Mouse (Mus musculus) neural tube, embryonic 14.5 days (tissue): ENCODE data around the gene Ccr8. TPM values are rescaled to one million over a fixed set of nuclear protein-coding genes. Genes with fewer than 3 reads are reported as not detected.

Source experiments
- ATAC-seq: fragments of 200-750 bp; cut with Nextera tagmentation; 2 replicates; pipeline ENCODE4 v1.8.0; 2017; ENCODE audit warnings: low read depth, mild to moderate bottlenecking, moderate TSS enrichment, moderate library complexity
- H3K27ac ChIP-seq: fragments of 300-500 bp; sonication (generic); 2 replicates; pipeline ENCODE4 v1.5.1; 2014; ENCODE audit warnings: low read depth, mild to moderate bottlenecking, control low read depth, low read length, moderate library complexity, mixed read lengths
- H3K27me3 ChIP-seq: fragments of 300-500 bp; sonication (generic); 2 replicates; pipeline ENCODE4 v1.6.1; 2014; ENCODE audit warnings: low read length; ENCODE audit not compliant: control insufficient read depth, insufficient read depth
- H3K36me3 ChIP-seq: fragments of 300-500 bp; sonication (generic); 2 replicates; pipeline ENCODE4 v1.6.1; 2014; ENCODE audit warnings: low read length, mixed read lengths; ENCODE audit not compliant: control insufficient read depth, insufficient read depth
- H3K4me1 ChIP-seq: fragments of 300-500 bp; sonication (generic); 2 replicates; pipeline ENCODE4 v1.6.1; 2014; ENCODE audit warnings: low read length; ENCODE audit not compliant: control insufficient read depth, insufficient read depth
- H3K4me2 ChIP-seq: fragments of 300-500 bp; sonication (generic); 2 replicates; pipeline ENCODE4 v1.6.1; 2014; ENCODE audit warnings: mild to moderate bottlenecking, low read depth, low read length, control low read depth
- H3K4me3 ChIP-seq: fragments of 300-500 bp; sonication (generic); 2 replicates; pipeline ENCODE4 v1.5.1; 2014; ENCODE audit warnings: low read depth, low read length, control low read depth, mixed read lengths
- H3K9ac ChIP-seq: fragments of 300-500 bp; sonication (generic); replicated peaks from 2 replicates; pipeline ENCODE4 v1.6.1; 2014; ENCODE audit warnings: low read depth, mild to moderate bottlenecking, control low read depth, low read length, mixed read lengths
- H3K9me3 ChIP-seq: fragments of 300-500 bp; sonication (generic); 2 replicates; pipeline ENCODE4 v1.6.1; 2016; ENCODE audit warnings: low read length; ENCODE audit not compliant: control insufficient read depth
- WGBS: fragments of 180-500 bp; shearing (Covaris S2); extraction: QIAGEN DNeasy Blood & Tissue Kit; methylation state at CpG from one replicate; pipeline ENCODE4 v1.1.7; 2014; 5-methylcytosine and 5-hydroxymethylcytosine counted together
- polyA plus RNA-seq: library from polyadenylated mRNA; unstranded; fragments of >200 nt; fragmentation: Nextera tagmentation; extraction: Ambion mirVana; gene quantifications from 2 replicates; pipeline ENCODE4 v1.2.1, GENCODE M21; 2014

The Ccr8 gene
- polyA plus RNA-seq: not detected in 2 replicates

GRCm38 (mm10) chr9:120091696-120092238 lies at the start of gene Ccr8:
Ccr8 (plus strand) TSS chr9:120092114.
- 85% methylated on average over 5 of the region's 5 CpGs for WGBS

DNA sequence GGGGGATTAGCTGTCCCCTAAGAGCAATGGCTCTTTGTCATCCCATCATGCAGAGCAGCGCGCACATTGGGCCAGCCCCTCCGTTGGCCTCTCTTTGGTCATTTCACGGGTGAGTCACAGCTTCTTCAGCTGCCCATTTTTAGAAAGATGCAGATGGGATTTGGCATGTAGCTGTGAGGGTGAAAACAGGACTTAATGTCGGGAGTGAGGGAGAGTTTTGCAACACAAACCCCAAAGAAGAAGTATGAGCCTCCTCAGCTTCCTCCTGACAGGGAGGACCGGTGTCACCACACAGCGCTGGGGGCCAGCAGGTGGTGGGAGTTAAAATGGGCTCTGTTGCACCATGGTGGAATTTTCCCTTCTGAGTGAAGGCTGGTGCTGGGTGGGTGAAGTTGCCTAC lies 48.8 kb upstream of the Ccr8 start:
- H3K36me3 ChIP-seq: no peaks in the 10 kb centered on the region
- 90% methylated on average over 7 of the region's 7 CpGs for WGBS
- H3K4me3 ChIP-seq: no peak overlapping the region

More at GRCm38 (mm10) chr9:120091696-120092238, at the start of gene Ccr8:
- Histone ChIP-seq H3K4me1 (no peaks in the 10 kb centered on the region), H3K27ac (no peak within 1 kb of the TSS), H3K27me3 (no peaks in the 10 kb centered on the region), H3K4me2 (no peak within 1 kb of the TSS), H3K4me3 (no peak within 1 kb of the TSS), H3K9ac (no peak within 1 kb of the TSS), H3K9me3 (no peaks in the 10 kb centered on the region), H3K36me3 (no peaks in the 10 kb centered on the region)
- ATAC-seq: no peak

DNA sequence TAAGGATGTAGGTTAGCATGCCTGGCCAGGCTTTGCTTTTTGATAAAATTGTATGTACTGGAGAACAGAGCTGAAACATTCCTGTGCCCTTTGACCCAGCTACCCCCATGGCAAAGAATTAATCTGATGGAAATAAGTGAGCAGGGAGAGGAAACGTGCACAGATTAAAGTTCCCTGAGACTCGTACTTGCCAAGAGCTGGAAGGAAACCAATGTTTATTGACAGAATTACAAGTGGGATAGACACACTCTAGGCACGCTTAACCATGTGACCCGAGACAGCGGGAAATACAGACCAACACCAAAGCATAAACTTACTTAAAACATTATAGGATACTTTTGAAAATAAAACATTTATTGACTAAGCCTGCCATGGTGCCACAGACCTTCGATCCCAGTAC lies 43.4 kb upstream of the Ccr8 start:
- H3K36me3 ChIP-seq: no peaks in the 10 kb centered on the region
- no peak for ATAC-seq
- H3K4me1 ChIP-seq: no peaks in the 10 kb centered on the region
- no peak overlapping the region for H3K4me2 ChIP-seq
- WGBS: 83% methylated on average over 6 of the region's 6 CpGs
- no peaks in the 10 kb centered on the region for H3K9me3 ChIP-seq
- H3K27me3 ChIP-seq: no peaks in the 10 kb centered on the region
- no peak overlapping the region for H3K4me3 ChIP-seq
- no peak overlapping the region for H3K9ac ChIP-seq
- H3K27ac ChIP-seq: no peak overlapping the region

More for the DNA sequence above, 48.8 kb upstream of the Ccr8 start:
- Histone ChIP-seq H3K9ac (no peak overlapping the region), H3K27ac (no peak overlapping the region), H3K4me2 (no peak overlapping the region), H3K4me1 (no peaks in the 10 kb centered on the region), H3K27me3 (no peaks in the 10 kb centered on the region), H3K9me3 (no peaks in the 10 kb centered on the region)
- ATAC-seq: no peak

DNA sequence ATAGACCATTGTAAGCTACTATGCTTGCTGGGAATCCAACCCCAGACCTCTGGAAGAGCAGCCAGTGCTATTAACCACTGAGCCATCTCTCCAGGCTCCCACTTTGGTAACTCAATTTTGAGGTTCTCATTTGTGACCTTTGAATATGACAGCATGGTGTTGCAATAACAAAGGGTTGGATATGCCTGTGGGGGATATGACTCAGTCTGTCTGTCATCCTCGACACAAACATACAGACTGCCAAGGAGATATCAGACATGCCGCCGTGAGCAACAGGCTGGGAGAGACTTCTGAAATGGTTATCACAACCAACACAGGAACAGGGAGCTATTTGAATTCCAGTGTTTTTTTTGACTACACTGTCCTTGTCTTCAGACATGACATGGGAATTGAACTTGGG lies 42.5 kb upstream of the Ccr8 start:
- Histone ChIP-seq H3K4me1 (no peaks in the 10 kb centered on the region), H3K4me3 (no peak overlapping the region), H3K9ac (no peak overlapping the region), H3K27me3 (no peaks in the 10 kb centered on the region), H3K27ac (no peak overlapping the region), H3K36me3 (no peaks in the 10 kb centered on the region), H3K9me3 (no peaks in the 10 kb centered on the region), H3K4me2 (no peak overlapping the region)
- no peak for ATAC-seq
- 88% methylated on average over 3 of the region's 3 CpGs for WGBS

- Histone ChIP-seq H3K4me3 (no peak overlapping the region), H3K9me3 (no peaks in the 10 kb centered on the region), H3K36me3 (no peaks in the 10 kb centered on the region), H3K27ac (no peak overlapping the region), H3K9ac (no peak overlapping the region), H3K4me1 (no peaks in the 10 kb centered on the region), H3K4me2 (no peak overlapping the region), H3K27me3 (no peaks in the 10 kb centered on the region)
- WGBS: 44% methylated on average over 8 of the region's 8 CpGs
- ATAC-seq: no peak
Measured at GRCm38 (mm10) chr9:120054545-120055277, 37.2 kb upstream of the Ccr8 start.

DNA sequence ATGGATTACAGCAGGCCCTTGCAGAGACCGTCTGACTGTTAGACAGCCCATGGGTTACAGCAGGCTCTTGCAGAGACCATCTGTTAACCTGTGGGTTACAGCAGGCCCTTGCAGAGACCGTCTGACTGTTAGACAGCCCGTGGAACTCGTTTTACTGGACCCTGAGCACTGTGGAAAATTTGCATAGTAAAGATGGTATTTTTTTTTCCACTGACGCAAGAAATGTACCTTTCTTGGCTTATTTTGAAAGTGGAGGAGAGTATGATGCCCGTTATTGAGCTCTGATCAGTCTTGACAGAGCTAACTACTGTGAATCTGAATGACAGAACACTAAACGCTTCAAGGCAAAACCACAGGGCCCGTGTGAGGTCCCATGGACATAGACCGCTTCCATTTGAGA lies 35.7 kb upstream of the Ccr8 start:
- no peaks in the 10 kb centered on the region for H3K9me3 ChIP-seq

DNA sequence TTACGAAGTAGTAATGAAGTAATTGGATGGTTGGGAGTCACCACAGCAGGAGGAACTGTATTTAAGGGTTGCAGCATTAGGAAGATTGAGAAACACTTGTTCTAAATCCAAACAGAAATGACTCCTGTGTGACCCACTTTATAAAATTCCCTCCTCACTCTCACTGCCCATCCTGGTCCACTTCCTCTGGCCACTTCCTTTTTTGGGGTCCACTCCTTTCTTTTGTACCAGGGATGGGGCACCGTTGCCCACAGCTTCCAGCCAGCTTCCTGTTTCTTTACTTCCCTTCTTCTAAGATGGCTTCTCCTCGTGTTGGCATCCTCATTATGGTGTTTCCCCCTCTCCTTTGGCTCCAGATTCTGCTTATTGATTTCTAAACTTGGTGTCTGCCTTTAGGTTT lies 33.2 kb upstream of the Ccr8 start:
- no peak for ATAC-seq
- 73% methylated on average over 3 of the region's 3 CpGs for WGBS
- no peak overlapping the region for H3K4me3 ChIP-seq

More for the DNA sequence above, 35.7 kb upstream of the Ccr8 start:
- H3K27ac ChIP-seq: no peak overlapping the region
- no peak for ATAC-seq
- H3K4me2 ChIP-seq: no peak overlapping the region
- H3K27me3 ChIP-seq: no peaks in the 10 kb centered on the region
- no peak overlapping the region for H3K9ac ChIP-seq
- no peak overlapping the region for H3K4me3 ChIP-seq
- no peaks in the 10 kb centered on the region for H3K36me3 ChIP-seq
- 82% methylated on average over 9 of the region's 9 CpGs for WGBS
- no peaks in the 10 kb centered on the region for H3K4me1 ChIP-seq

DNA sequence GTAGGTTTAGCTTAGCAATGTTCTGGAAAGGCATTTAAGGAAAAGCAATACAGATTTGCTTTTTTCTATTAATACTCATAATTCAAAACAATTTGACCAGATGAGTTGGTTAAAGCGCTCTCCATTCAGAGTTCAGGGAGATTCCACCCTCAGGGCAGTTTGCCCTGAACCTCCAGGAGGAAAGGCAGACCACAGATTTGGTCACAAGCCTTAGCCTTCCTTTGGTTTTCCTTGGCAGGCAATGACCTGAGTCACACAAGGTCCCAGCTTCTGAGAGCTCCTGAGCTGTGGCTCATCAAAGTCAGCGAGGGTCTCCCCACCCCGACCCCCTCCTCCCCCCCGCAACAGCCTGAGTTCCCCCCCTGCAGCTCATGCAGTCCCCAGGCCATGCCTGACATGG lies 27.6 kb upstream of the Ccr8 start:
- Histone ChIP-seq H3K27me3 (no peaks in the 10 kb centered on the region), H3K27ac (no peak overlapping the region), H3K9me3 (no peaks in the 10 kb centered on the region), H3K4me1 (no peaks in the 10 kb centered on the region), H3K9ac (no peak overlapping the region), H3K4me2 (no peak overlapping the region), H3K4me3 (no peak overlapping the region), H3K36me3 (no peaks in the 10 kb centered on the region)
- no peak for ATAC-seq
- 69% methylated on average over 4 of the region's 4 CpGs for WGBS

More for the DNA sequence above, 33.2 kb upstream of the Ccr8 start:
- H3K9me3 ChIP-seq: no peaks in the 10 kb centered on the region
- H3K4me2 ChIP-seq: no peak overlapping the region
- H3K9ac ChIP-seq: no peak overlapping the region
- no peak overlapping the region for H3K27ac ChIP-seq
- H3K4me1 ChIP-seq: no peaks in the 10 kb centered on the region
- H3K36me3 ChIP-seq: no peaks in the 10 kb centered on the region
- no peaks in the 10 kb centered on the region for H3K27me3 ChIP-seq

DNA sequence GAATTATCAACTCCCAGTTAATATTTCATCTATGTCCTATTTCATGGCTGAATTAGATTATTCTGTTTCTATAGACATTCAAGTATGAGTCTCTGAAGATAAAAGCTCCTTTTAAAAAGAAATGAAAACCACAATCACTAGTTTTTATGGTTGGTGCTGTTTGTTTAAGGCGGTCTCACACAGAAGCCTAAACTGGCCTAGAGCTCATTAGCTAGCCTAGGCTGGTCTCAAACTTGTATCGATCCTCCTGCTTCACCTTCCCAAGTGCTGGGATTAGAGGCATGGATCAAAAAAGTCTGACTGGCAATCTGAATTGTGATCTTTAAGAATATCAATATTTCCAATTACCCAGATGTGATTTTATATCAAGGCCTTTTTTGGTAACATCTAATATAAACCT lies 24.3 kb upstream of the Ccr8 start:
- ATAC-seq: no peak
- 76% methylated on average over 2 of the region's 2 CpGs for WGBS
- no peaks in the 10 kb centered on the region for H3K36me3 ChIP-seq

More for the DNA sequence above, 24.3 kb upstream of the Ccr8 start:
- H3K27ac ChIP-seq: no peak overlapping the region
- no peaks in the 10 kb centered on the region for H3K4me1 ChIP-seq
- no peaks in the 10 kb centered on the region for H3K27me3 ChIP-seq
- H3K9me3 ChIP-seq: no peaks in the 10 kb centered on the region
- H3K4me2 ChIP-seq: no peak overlapping the region
- H3K4me3 ChIP-seq: no peak overlapping the region
- H3K9ac ChIP-seq: no peak overlapping the region
